Mouse (Mus musculus): ENCODE results near the gene Ihh. TPM values are rescaled to one million over a fixed set of nuclear protein-coding genes. Genes with fewer than 3 reads are reported as not detected.

Gene Ihh
- polyA plus RNA-seq, 1 experiment from 2014 or later: 24.9 TPM

DNA sequence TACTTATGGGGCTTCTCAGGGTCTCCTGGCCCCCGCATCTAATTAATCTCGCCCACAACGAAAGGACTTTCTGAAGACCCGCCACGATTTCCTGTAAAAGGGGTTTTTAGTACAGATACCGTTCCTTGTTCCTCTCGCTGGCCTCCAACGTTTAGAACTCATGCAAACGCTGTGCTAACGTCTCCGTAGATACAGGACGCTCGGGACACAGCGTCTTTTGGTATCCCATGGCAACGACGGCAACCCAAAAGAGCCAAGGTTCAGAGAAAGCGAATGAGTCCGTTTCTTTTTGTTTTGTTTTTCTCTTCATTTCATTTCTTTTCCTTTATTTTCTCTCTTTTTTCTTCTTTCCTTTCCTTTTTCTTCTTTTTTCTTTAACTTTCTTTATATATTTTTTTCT, 16.1 kb downstream of the Ihh start, which contains the start of gene Cfap65:
TSS of gene Cfap65 (minus strand) at position 198 of the 400 bp plus-strand sequence.
- Histone ChIP-seq H3K9ac (ENCODE audit: low read depth, low read length) (no peak within 1 kb of the TSS), H3K36me3 (ENCODE audit: control insufficient read depth, insufficient read depth) (no peaks in the 10 kb centered on the region), H3K27me3 (replicated peaks; ENCODE audit: control insufficient read depth, insufficient read depth, low read length) (no peaks in the 10 kb centered on the region), H3K4me3 (ENCODE audit: low read depth, low read length) (no peak within 1 kb of the TSS; the same call in 1 of the 2 replicates), H3K27ac (ENCODE audit: low read depth, low read length) (peak within 1 kb of the TSS; percentile 78), H3K4me2 (replicated peaks; ENCODE audit: low read depth) (peak within 1 kb of the TSS; percentile 60), H3K4me1 (replicated peaks; ENCODE audit: control insufficient read depth, insufficient read depth, low read length) (no peaks in the 10 kb centered on the region), H3K9me3 (ENCODE audit: control insufficient read depth) (no peaks in the 10 kb centered on the region)
- WGBS: 2% methylated on average over 18 of the region's 18 CpGs
- no peak for TF ChIP-seq CTCF (IDR thresholded peaks at IDR 0.05; ENCODE audit: low read depth)
- peak; percentile 58; the same call in 1 of the 2 replicates for ATAC-seq

- Histone ChIP-seq H3K27ac (ENCODE audit: low read depth, low read length) (no peak overlapping the region), H3K4me1 (replicated peaks; ENCODE audit: control insufficient read depth, insufficient read depth, low read length) (no peaks in the 10 kb centered on the region), H3K27me3 (replicated peaks; ENCODE audit: control insufficient read depth, insufficient read depth, low read length) (no peaks in the 10 kb centered on the region), H3K9me3 (ENCODE audit: control insufficient read depth) (no peaks in the 10 kb centered on the region), H3K9ac (ENCODE audit: low read depth, low read length) (no peak overlapping the region), H3K4me2 (replicated peaks; ENCODE audit: low read depth) (no peak overlapping the region), H3K4me3 (ENCODE audit: low read depth, low read length) (no peak overlapping the region), H3K36me3 (ENCODE audit: control insufficient read depth, insufficient read depth) (no peaks in the 10 kb centered on the region)
- no peak for TF ChIP-seq CTCF (IDR thresholded peaks at IDR 0.05; ENCODE audit: low read depth)
- peak; percentile 48; the same call in 1 of the 2 replicates for ATAC-seq
- WGBS: 69% methylated on average over 9 of the region's 9 CpGs
Measured at GRCm38 (mm10) chr1:74927621-74928296, 23.7 kb downstream of the Ihh start.

DNA sequence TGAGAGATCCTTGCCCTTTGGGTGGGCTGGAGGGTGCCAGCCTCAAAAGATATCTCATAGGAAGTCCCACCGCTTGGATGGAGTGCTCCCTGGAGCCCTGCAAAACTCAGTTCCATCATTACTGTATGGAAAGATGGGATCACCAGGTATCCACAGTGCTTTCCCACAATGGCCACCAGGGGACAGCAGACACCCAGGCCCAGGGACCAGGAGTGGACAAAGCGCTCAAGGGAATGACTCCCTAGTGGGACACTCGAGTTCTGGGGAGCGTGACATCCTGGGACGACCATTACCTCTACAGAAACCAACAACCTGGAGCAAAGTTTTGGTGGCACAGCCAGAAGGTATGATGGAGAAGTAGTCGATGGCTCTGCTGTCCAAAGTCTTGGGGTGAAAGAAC, 24.8 kb downstream of the Ihh start:
- Histone ChIP-seq H3K27me3 (replicated peaks; ENCODE audit: control insufficient read depth, insufficient read depth, low read length) (no peaks in the 10 kb centered on the region), H3K36me3 (ENCODE audit: control insufficient read depth, insufficient read depth) (no peaks in the 10 kb centered on the region), H3K4me2 (replicated peaks; ENCODE audit: low read depth) (no peak overlapping the region), H3K9me3 (ENCODE audit: control insufficient read depth) (no peaks in the 10 kb centered on the region), H3K4me1 (replicated peaks; ENCODE audit: control insufficient read depth, insufficient read depth, low read length) (no peaks in the 10 kb centered on the region), H3K27ac (ENCODE audit: low read depth, low read length) (no peak overlapping the region), H3K9ac (ENCODE audit: low read depth, low read length) (no peak overlapping the region), H3K4me3 (ENCODE audit: low read depth, low read length) (no peak overlapping the region)
- 29% methylated on average over 6 of the region's 6 CpGs for WGBS
- peak; percentile 99 for TF ChIP-seq CTCF (IDR thresholded peaks at IDR 0.05; ENCODE audit: low read depth)
- ATAC-seq: no peak

DNA sequence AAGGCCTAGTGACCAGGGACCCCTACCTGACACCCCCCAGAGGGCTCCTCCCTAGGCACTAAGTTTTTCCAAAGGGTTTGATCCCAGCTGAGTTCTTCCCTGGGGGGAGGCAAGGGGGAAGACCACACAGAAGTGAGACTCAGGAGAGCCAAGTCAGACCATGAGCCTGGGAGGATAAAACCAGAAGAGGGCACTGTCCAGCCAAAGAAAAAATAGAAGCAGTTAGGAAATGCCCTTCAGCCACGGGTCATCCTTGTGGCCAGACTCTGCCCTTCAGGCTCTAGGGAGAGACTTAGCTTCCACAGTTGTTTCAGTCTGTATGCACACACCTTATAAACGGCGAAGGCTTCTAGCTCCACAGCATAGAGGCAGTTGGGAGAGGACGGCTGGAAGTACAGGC, 27.0 kb downstream of the Ihh start:
- whole genome bisulfite sequencing: 55% methylated on average over 4 of the region's 4 CpGs
- no peak for ATAC-seq
- Histone ChIP-seq H3K27ac (ENCODE audit: low read depth, low read length) (no peak overlapping the region), H3K4me2 (replicated peaks; ENCODE audit: low read depth) (no peak overlapping the region), H3K4me1 (replicated peaks; ENCODE audit: control insufficient read depth, insufficient read depth, low read length) (no peaks in the 10 kb centered on the region), H3K36me3 (ENCODE audit: control insufficient read depth, insufficient read depth) (no peaks in the 10 kb centered on the region), H3K4me3 (ENCODE audit: low read depth, low read length) (no peak overlapping the region), H3K27me3 (replicated peaks; ENCODE audit: control insufficient read depth, insufficient read depth, low read length) (no peaks in the 10 kb centered on the region), H3K9me3 (ENCODE audit: control insufficient read depth) (no peaks in the 10 kb centered on the region), H3K9ac (ENCODE audit: low read depth, low read length) (no peak overlapping the region)
- TF ChIP-seq CTCF (IDR thresholded peaks at IDR 0.05; ENCODE audit: low read depth): peak; percentile 44

DNA sequence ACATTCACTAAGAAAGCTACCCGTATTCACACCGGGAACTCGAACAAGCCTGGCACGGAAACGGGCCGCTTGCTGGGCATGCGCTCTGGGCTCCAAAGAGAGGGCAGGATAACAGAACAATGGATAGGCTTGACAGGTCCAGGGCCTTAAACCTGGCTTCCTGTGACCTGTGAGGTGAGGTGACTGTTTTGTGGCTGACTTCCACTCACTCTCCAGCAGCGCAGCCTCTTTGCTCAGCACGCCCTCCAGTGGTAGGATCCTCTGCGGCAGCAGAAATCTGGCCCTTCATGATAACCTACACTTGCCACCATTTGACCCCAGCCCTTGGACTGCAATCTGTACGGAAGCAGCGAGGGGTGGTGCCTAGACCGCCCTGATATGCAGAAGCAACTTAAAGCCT, 35.8 kb downstream of the Ihh start:
- no peak overlapping the region for H3K4me2 ChIP-seq (replicated peaks; ENCODE audit: low read depth)
- 27% methylated on average over 13 of the region's 13 CpGs for WGBS
- TF ChIP-seq CTCF (IDR thresholded peaks at IDR 0.05; ENCODE audit: low read depth): peak; percentile 67

GRCm38 (mm10) chr1:74902191-74902590, 49.3 kb downstream of the Ihh start:
- Histone ChIP-seq H3K4me3 (ENCODE audit: low read depth, low read length) (no peak overlapping the region), H3K27me3 (replicated peaks; ENCODE audit: control insufficient read depth, insufficient read depth, low read length) (peaks cover 34% of the 10 kb centered on the region), H3K4me2 (replicated peaks; ENCODE audit: low read depth) (no peak overlapping the region), H3K9me3 (ENCODE audit: control insufficient read depth) (no peaks in the 10 kb centered on the region), H3K36me3 (ENCODE audit: control insufficient read depth, insufficient read depth) (no peaks in the 10 kb centered on the region), H3K4me1 (replicated peaks; ENCODE audit: control insufficient read depth, insufficient read depth, low read length) (no peaks in the 10 kb centered on the region), H3K9ac (ENCODE audit: low read depth, low read length) (no peak overlapping the region), H3K27ac (ENCODE audit: low read depth, low read length) (no peak overlapping the region)
- no peak for ATAC-seq
- 16% methylated on average over 6 of the region's 6 CpGs for WGBS
- TF ChIP-seq CTCF (IDR thresholded peaks at IDR 0.05; ENCODE audit: low read depth): no peak

More for the DNA sequence above, 35.8 kb downstream of the Ihh start:
- no peaks in the 10 kb centered on the region for H3K27me3 ChIP-seq (replicated peaks; ENCODE audit: control insufficient read depth, insufficient read depth, low read length)
- H3K36me3 ChIP-seq (ENCODE audit: control insufficient read depth, insufficient read depth): no peaks in the 10 kb centered on the region
- no peaks in the 10 kb centered on the region for H3K4me1 ChIP-seq (replicated peaks; ENCODE audit: control insufficient read depth, insufficient read depth, low read length)
- H3K9me3 ChIP-seq (ENCODE audit: control insufficient read depth): no peaks in the 10 kb centered on the region
- H3K9ac ChIP-seq (ENCODE audit: low read depth, low read length): no peak overlapping the region
- no peak overlapping the region for H3K27ac ChIP-seq (ENCODE audit: low read depth, low read length)
- ATAC-seq: no peak
- no peak overlapping the region for H3K4me3 ChIP-seq (ENCODE audit: low read depth, low read length)

All from intestine, postnatal 0 days (tissue).